Mouse (Mus musculus) cortical plate, adult 2 months (tissue): Measurements from ENCODE around the gene Msi2.

Experiments
- CTCF ChIP-seq: fragments of 200-500 bp; IDR thresholded peaks from 2 replicates; pipeline ENCODE4 v1.5.1; 2011; ENCODE audit warnings: mild to moderate bottlenecking, control low read depth, low read length; ENCODE audit not compliant: insufficient read depth; ENCODE audit errors: extremely low read depth
- POLR2A ChIP-seq: fragments of 200-500 bp; IDR thresholded peaks from 2 replicates; pipeline ENCODE4 v1.6.1; 2011; ENCODE audit warnings: mild to moderate bottlenecking, low read length, control low read depth; ENCODE audit not compliant: insufficient read depth; ENCODE audit errors: extremely low read depth

- no peak for TF ChIP-seq POLR2A
- TF ChIP-seq CTCF, result no peak
Observed at GRCm38 (mm10) chr11:88542817-88543216, 175.5 kb downstream of the Msi2 start.
